Mouse (Mus musculus) stomach, adult 2 months (tissue): Measurements from ENCODE around the gene Ndufaf8. TPM values are rescaled to one million over a fixed set of nuclear protein-coding genes. Genes with fewer than 3 reads are reported as not detected.

ENCODE experiments used
- polyA plus RNA-seq: library from polyadenylated mRNA; depleted of rRNA; stranded (reverse); fragments of >200 nt; gene quantifications from 2 replicates; pipeline ENCODE4 v1.2.3, GENCODE M21; 2012; rRNA removed

The Ndufaf8 gene
- 33.9 and 42.6 TPM in 2 replicates for polyA plus RNA-seq

GRCm38 (mm10) chr11:120098588-120099511, at the start of gene Ndufaf8, which contains the start of gene Tepsin:
Ndufaf8 (plus strand) TSS chr11:120098928.
Tepsin (minus strand) TSS chr11:120098731.

DNA sequence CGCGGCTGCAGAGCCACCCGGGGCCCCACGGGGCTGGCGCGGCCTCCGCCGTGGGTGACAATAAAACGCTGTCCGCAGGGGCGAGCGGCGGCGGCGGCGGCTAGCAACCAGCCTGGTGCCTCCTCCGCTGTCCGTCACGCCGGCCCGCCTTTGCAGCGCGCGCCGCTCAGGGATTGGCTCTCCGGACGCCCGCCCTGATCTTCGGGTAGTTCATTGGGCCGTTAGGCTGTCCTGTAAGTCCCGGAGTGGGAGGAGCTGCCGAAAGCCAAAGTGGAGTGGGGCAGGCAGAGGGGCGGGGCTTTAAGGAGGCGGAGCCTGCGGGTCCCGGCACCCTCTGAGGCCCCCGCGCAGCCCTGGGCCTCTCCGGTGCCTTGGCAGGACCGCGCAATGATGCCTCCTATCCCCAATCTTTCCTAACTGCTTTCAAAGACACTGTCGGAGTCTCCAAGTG, 12.0 kb upstream of the Ndufaf8 start, which contains the start of gene Cep131:
Cep131 (minus strand) TSS at position 126 of the 451 bp plus-strand sequence.

Other genes with a start within 250 kb of the Ndufaf8 start
- gene Chmp6, start 185.5 kb upstream of the Ndufaf8 start, polyA plus RNA-seq = 42.6 and 65.7 TPM in 2 replicates
- 58.7 and 60.2 TPM in 2 replicates for gene Baiap2, start 156.2 kb upstream of the Ndufaf8 start, polyA plus RNA-seq
- 5.9 and 7.3 TPM in 2 replicates for gene Aatk, start 51.8 kb upstream of the Ndufaf8 start, polyA plus RNA-seq
- 1.9 and 4.0 TPM in 2 replicates for gene Cep131, start 12.1 kb upstream of the Ndufaf8 start, polyA plus RNA-seq
- gene Tepsin, start 197 bp upstream of the Ndufaf8 start, polyA plus RNA-seq = 26.1 and 29.5 TPM in 2 replicates
- 27.4 and 28.0 TPM in 2 replicates for gene Slc38a10, start 52.4 kb downstream of the Ndufaf8 start, polyA plus RNA-seq
- gene Bahcc1, start 134.0 kb downstream of the Ndufaf8 start, polyA plus RNA-seq = 4.0 and 4.9 TPM in 2 replicates
- 1,088 and 1,192 TPM in 2 replicates for gene Actg1, start 249.6 kb downstream of the Ndufaf8 start, polyA plus RNA-seq